Mouse (Mus musculus) monocyte, adult 5-6 weeks (primary cell): ENCODE results near the gene Psma5. TPM values are rescaled to one million over a fixed set of nuclear protein-coding genes. Genes with fewer than 3 reads are reported as not detected.
A peak's percentile ranks its signal among the peaks of the same experiment; 100 is the strongest.
"Not testable (repeated sequence)": the region's sequence is repeated elsewhere in the genome, so short reads cannot be mapped to it uniquely, and the experiment has no call there.

ENCODE experiments used
- ATAC-seq: fragments of 153-309, 156-312 bp; replicated peaks from 2 replicates; pipeline ENCODE4 v1.8.0; 2017; ENCODE audit warnings: mild to moderate bottlenecking; ENCODE audit not compliant: low TSS enrichment, insufficient number of reproducible peaks, severe bottlenecking, poor library complexity, low FRiP score
- total RNA-seq: library from RNA; stranded (forward); fragments of 200-1000, 200-491, 200-594 nt; gene quantifications from 3 replicates; pipeline ENCODE4 v1.2.3, GENCODE M21; 2017

Psma5 gene
- total RNA-seq, result 137 to 139 TPM (median 138 TPM) in 3 replicates

- peak; percentile 99 for ATAC-seq
Observed at GRCm38 (mm10) chr3:108256719-108257637, at the start of gene Psma5. Gene Psma5, plus strand, starts transcription at chr3:108256926.

GRCm38 (mm10) chr3:108209001-108209400 is 47.7 kb upstream of the Psma5 start:
- ATAC-seq, result no peak

- ATAC-seq, result no peak
Observed at GRCm38 (mm10) chr3:108209536-108209935, 47.2 kb upstream of the Psma5 start.

- peak; percentile 92 for ATAC-seq
Observed at GRCm38 (mm10) chr3:108209946-108210770, 46.6 kb upstream of the Psma5 start.

GRCm38 (mm10) chr3:108210771-108211139 is 46.0 kb upstream of the Psma5 start, which contains the start of gene Atxn7l2:
Gene Atxn7l2, minus strand, starts transcription at chr3:108210934.
- peak; percentile 24 for ATAC-seq

- ATAC-seq, result no peak
Observed at GRCm38 (mm10) chr3:108211845-108212244, 44.9 kb upstream of the Psma5 start.

- no peak for ATAC-seq
Observed at GRCm38 (mm10) chr3:108212406-108212805, 44.3 kb upstream of the Psma5 start.

- ATAC-seq, result no peak
Observed at GRCm38 (mm10) chr3:108214734-108215133, 42.0 kb upstream of the Psma5 start.

- ATAC-seq, result no peak
Observed at GRCm38 (mm10) chr3:108220661-108221060, 36.1 kb upstream of the Psma5 start.

- no peak for ATAC-seq
Observed at GRCm38 (mm10) chr3:108225711-108226557, 30.8 kb upstream of the Psma5 start.

- 0 out of 2 replicates have a peak, but pooled peaks have one; percentile 22 for ATAC-seq
Observed at GRCm38 (mm10) chr3:108226558-108227350, 30.0 kb upstream of the Psma5 start, which contains the start of gene Sypl2. Gene Sypl2, minus strand, starts transcription at chr3:108226648.

- ATAC-seq, result no peak
Observed at GRCm38 (mm10) chr3:108227521-108227920, 29.2 kb upstream of the Psma5 start.

- no peak for ATAC-seq
Observed at GRCm38 (mm10) chr3:108231646-108232045, 25.1 kb upstream of the Psma5 start.

- ATAC-seq, result not testable (repeated sequence)
Observed at GRCm38 (mm10) chr3:108237474-108238102, 19.1 kb upstream of the Psma5 start.

- ATAC-seq, result no peak
Observed at GRCm38 (mm10) chr3:108241243-108241839, 15.4 kb upstream of the Psma5 start.

GRCm38 (mm10) chr3:108246857-108247256 is 9.9 kb upstream of the Psma5 start:
- no peak for ATAC-seq
